Mouse (Mus musculus) G1E (cell line): Measurements from ENCODE around the gene Sphk2.

Experiments used
- CTCF ChIP-seq: IDR thresholded peaks from 2 replicates; pipeline ENCODE4 v1.5.1; 2012; ENCODE audit warnings: low read depth, low read length, inconsistent platforms, mixed read lengths
- GATA1 ChIP-seq: IDR thresholded peaks from 2 replicates; pipeline ENCODE4 v1.6.1; 2012; ENCODE audit warnings: borderline replicate concordance, low read length, inconsistent platforms, mixed read lengths

DNA sequence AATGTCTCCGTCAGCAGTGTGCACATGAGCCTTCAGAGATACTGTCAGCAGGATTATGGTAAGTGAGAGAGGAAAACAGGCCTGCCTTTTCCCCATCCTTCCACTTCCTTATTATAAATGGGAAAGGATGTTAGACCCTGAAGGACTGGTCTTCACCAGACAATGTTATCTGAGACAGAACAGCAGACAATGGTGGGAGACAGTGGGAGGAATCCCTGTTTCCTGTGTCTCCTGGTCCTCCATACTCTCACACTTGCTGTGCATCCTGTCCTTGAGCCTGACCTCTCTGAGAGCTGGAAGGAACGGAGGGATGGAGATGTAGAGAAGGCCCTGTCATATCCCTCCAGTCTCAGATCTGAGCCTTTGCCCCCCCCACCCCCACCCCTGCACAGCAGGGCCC lies 25.4 kb downstream of the Sphk2 start:
- TF ChIP-seq CTCF (no peak), GATA1 (no peak)
